Mouse (Mus musculus) Muller cell, postnatal 12 days (primary cell): ENCODE data around the gene Olfr46.
"Not testable (repeated sequence)": the region's sequence is repeated elsewhere in the genome, so short reads cannot be mapped to it uniquely, and the experiment has no call there.

Experiments used
- DNase-seq: peaks from one replicate; pipeline ENCODE4 v3.0.0-alpha.2; 2015; ENCODE audit errors: inconsistent ontology term

The Olfr46 gene

GRCm38 (mm10) chr7:140600969-140601368 is at the start of gene Olfr46:
Gene Olfr46 (plus strand): TSS chr7:140601269.
- not testable (repeated sequence) for DNase-seq

- no peak for DNase-seq
These were observed 33.5 kb upstream of the Olfr46 start, which contains the start of gene Olfr538 for GRCm38 (mm10) chr7:140567586-140567985. Gene Olfr538 (plus strand): TSS chr7:140567886.

- DNase-seq: not testable (repeated sequence)
These were observed 27.6 kb downstream of the Olfr46 start, which contains the start of gene Olfr61 for GRCm38 (mm10) chr7:140628670-140629069. Gene Olfr61 (plus strand): TSS chr7:140628970.

- no peak for DNase-seq
These were observed 29.5 kb downstream of the Olfr46 start for GRCm38 (mm10) chr7:140630559-140630958.

- DNase-seq: no peak
These were observed 45.1 kb downstream of the Olfr46 start, which contains the start of gene Olfr53 for GRCm38 (mm10) chr7:140646152-140646551. Gene Olfr53 (plus strand): TSS chr7:140646452.

- DNase-seq: no peak
These were observed 58.6 kb downstream of the Olfr46 start, which contains the start of gene Olfr539 for GRCm38 (mm10) chr7:140659630-140660029. Gene Olfr539 (plus strand): TSS chr7:140659930.
